Mouse (Mus musculus): ENCODE data around the gene Pttg1ip. TPM values are rescaled to one million over a fixed set of nuclear protein-coding genes. Genes with fewer than 3 reads are reported as not detected.

Gene Pttg1ip
- polyA plus RNA-seq, 1 experiment, result 96.1 TPM

- H3ac ChIP-seq (ENCODE audit: control insufficient read depth, insufficient read length, low read depth), result no peak overlapping the region
- H3K79me3 ChIP-seq (ENCODE audit: low read depth), result no peaks in the 10 kb centered on the region
- TF ChIP-seq USF1 (IDR thresholded peaks at IDR 0.05; ENCODE audit: low read depth) (peak; percentile 33), MYOD1 (IDR thresholded peaks at IDR 0.05; ENCODE audit: control insufficient read depth, insufficient read length, low read depth) (peak; percentile 11), CTCF (IDR thresholded peaks at IDR 0.05; ENCODE audit: control insufficient read depth, insufficient read depth, insufficient read length) (no peak), MAX (IDR thresholded peaks at IDR 0.05) (peak; percentile 99), FOSL1 (IDR thresholded peaks at IDR 0.05; ENCODE audit: insufficient read depth, low read length, poor library complexity, severe bottlenecking) (peak; percentile 80), CEBPB (IDR thresholded peaks at IDR 0.05; ENCODE audit: low read depth) (peak; percentile 52), MYOG (IDR thresholded peaks at IDR 0.05; ENCODE audit: control insufficient read depth, extremely low read depth, insufficient read length) (no peak)
- no peaks in the 10 kb centered on the region for H3K36me3 ChIP-seq (ENCODE audit: control insufficient read depth, insufficient read depth)
- no peaks in the 10 kb centered on the region for H3K27me3 ChIP-seq (ENCODE audit: control insufficient read depth, insufficient read depth, insufficient read length)
- no peaks in the 10 kb centered on the region for H3K79me2 ChIP-seq (ENCODE audit: control insufficient read depth, insufficient read depth)
- H3K4me3 ChIP-seq (ENCODE audit: insufficient read depth, poor library complexity, severe bottlenecking), result no peak overlapping the region
Observed at GRCm38 (mm10) chr10:77569973-77570658, 11.4 kb upstream of the Pttg1ip start.

- Histone ChIP-seq H3ac (ENCODE audit: control insufficient read depth, insufficient read length, low read depth) (no peak overlapping the region), H3K4me3 (ENCODE audit: insufficient read depth, poor library complexity, severe bottlenecking) (no peak overlapping the region), H3K79me2 (ENCODE audit: control insufficient read depth, insufficient read depth) (no peaks in the 10 kb centered on the region), H3K27me3 (ENCODE audit: control insufficient read depth, insufficient read depth, insufficient read length) (no peaks in the 10 kb centered on the region), H3K36me3 (ENCODE audit: control insufficient read depth, insufficient read depth) (no peaks in the 10 kb centered on the region), H3K79me3 (ENCODE audit: low read depth) (no peaks in the 10 kb centered on the region)
- TF ChIP-seq CEBPB (IDR thresholded peaks at IDR 0.05; ENCODE audit: low read depth) (no peak), MYOG (IDR thresholded peaks at IDR 0.05; ENCODE audit: control insufficient read depth, extremely low read depth, insufficient read length) (no peak), MAX (IDR thresholded peaks at IDR 0.05) (no peak), FOSL1 (IDR thresholded peaks at IDR 0.05; ENCODE audit: insufficient read depth, low read length, poor library complexity, severe bottlenecking) (no peak), MYOD1 (IDR thresholded peaks at IDR 0.05; ENCODE audit: control insufficient read depth, insufficient read length, low read depth) (no peak)
Observed at GRCm38 (mm10) chr10:77572225-77572624, 9.3 kb upstream of the Pttg1ip start.

- H3ac ChIP-seq (ENCODE audit: control insufficient read depth, insufficient read length, low read depth), result no peak overlapping the region
- H3K79me3 ChIP-seq (ENCODE audit: low read depth), result no peaks in the 10 kb centered on the region
- no peak for TF ChIP-seq FOSL1 (IDR thresholded peaks at IDR 0.05; ENCODE audit: insufficient read depth, low read length, poor library complexity, severe bottlenecking)
- no peak for TF ChIP-seq MYOG (IDR thresholded peaks at IDR 0.05; ENCODE audit: control insufficient read depth, extremely low read depth, insufficient read length)
- no peak for TF ChIP-seq USF1 (IDR thresholded peaks at IDR 0.05; ENCODE audit: low read depth)
- TF ChIP-seq CEBPB (IDR thresholded peaks at IDR 0.05; ENCODE audit: low read depth), result no peak
- no peak for TF ChIP-seq MYOD1 (IDR thresholded peaks at IDR 0.05; ENCODE audit: control insufficient read depth, insufficient read length, low read depth)
- TF ChIP-seq CTCF (IDR thresholded peaks at IDR 0.05; ENCODE audit: control insufficient read depth, insufficient read depth, insufficient read length), result no peak
- TF ChIP-seq MAX (IDR thresholded peaks at IDR 0.05), result no peak
- no peaks in the 10 kb centered on the region for H3K79me2 ChIP-seq (ENCODE audit: control insufficient read depth, insufficient read depth)
- no peaks in the 10 kb centered on the region for H3K36me3 ChIP-seq (ENCODE audit: control insufficient read depth, insufficient read depth)
- no peak overlapping the region for H3K4me3 ChIP-seq (ENCODE audit: insufficient read depth, poor library complexity, severe bottlenecking)
- no peaks in the 10 kb centered on the region for H3K27me3 ChIP-seq (ENCODE audit: control insufficient read depth, insufficient read depth, insufficient read length)
Observed at GRCm38 (mm10) chr10:77573162-77573561, 8.4 kb upstream of the Pttg1ip start.

GRCm38 (mm10) chr10:77580027-77580920, 1.2 kb upstream of the Pttg1ip start:
- Histone ChIP-seq H3ac (ENCODE audit: control insufficient read depth, insufficient read length, low read depth) (no peak overlapping the region), H3K4me3 (ENCODE audit: insufficient read depth, poor library complexity, severe bottlenecking) (no peak overlapping the region), H3K79me2 (ENCODE audit: control insufficient read depth, insufficient read depth) (peaks cover 36% of the 10 kb centered on the region)

GRCm38 (mm10) chr10:77581023-77581407, 505 bp upstream of the Pttg1ip start:
- no peaks in the 10 kb centered on the region for H3K27me3 ChIP-seq (ENCODE audit: control insufficient read depth, insufficient read depth, insufficient read length)
- peaks cover 2% of the 10 kb centered on the region for H3K36me3 ChIP-seq (ENCODE audit: control insufficient read depth, insufficient read depth)
- TF ChIP-seq MYOG (IDR thresholded peaks at IDR 0.05; ENCODE audit: control insufficient read depth, extremely low read depth, insufficient read length), result no peak
- no peak for TF ChIP-seq CTCF (IDR thresholded peaks at IDR 0.05; ENCODE audit: control insufficient read depth, insufficient read depth, insufficient read length)
- TF ChIP-seq CEBPB (IDR thresholded peaks at IDR 0.05; ENCODE audit: low read depth), result no peak
- TF ChIP-seq MYOD1 (IDR thresholded peaks at IDR 0.05; ENCODE audit: control insufficient read depth, insufficient read length, low read depth), result no peak
- TF ChIP-seq USF1 (IDR thresholded peaks at IDR 0.05; ENCODE audit: low read depth), result no peak
- no peak for TF ChIP-seq MAX (IDR thresholded peaks at IDR 0.05)
- TF ChIP-seq FOSL1 (IDR thresholded peaks at IDR 0.05; ENCODE audit: insufficient read depth, low read length, poor library complexity, severe bottlenecking), result no peak
- peak overlapping the region; percentile 62 for H3K4me3 ChIP-seq (ENCODE audit: insufficient read depth, poor library complexity, severe bottlenecking)
- peaks cover 32% of the 10 kb centered on the region for H3K79me3 ChIP-seq (ENCODE audit: low read depth)
- peak overlapping the region; percentile 58 for H3ac ChIP-seq (ENCODE audit: control insufficient read depth, insufficient read length, low read depth)
- peaks cover 44% of the 10 kb centered on the region for H3K79me2 ChIP-seq (ENCODE audit: control insufficient read depth, insufficient read depth)

More at GRCm38 (mm10) chr10:77580027-77580920, 1.2 kb upstream of the Pttg1ip start:
- H3K27me3 ChIP-seq (ENCODE audit: control insufficient read depth, insufficient read depth, insufficient read length), result no peaks in the 10 kb centered on the region
- no peak for TF ChIP-seq MYOD1 (IDR thresholded peaks at IDR 0.05; ENCODE audit: control insufficient read depth, insufficient read length, low read depth)
- TF ChIP-seq MAX (IDR thresholded peaks at IDR 0.05), result no peak
- no peak for TF ChIP-seq USF1 (IDR thresholded peaks at IDR 0.05; ENCODE audit: low read depth)
- no peak for TF ChIP-seq MYOG (IDR thresholded peaks at IDR 0.05; ENCODE audit: control insufficient read depth, extremely low read depth, insufficient read length)
- TF ChIP-seq FOSL1 (IDR thresholded peaks at IDR 0.05; ENCODE audit: insufficient read depth, low read length, poor library complexity, severe bottlenecking), result no peak
- TF ChIP-seq CEBPB (IDR thresholded peaks at IDR 0.05; ENCODE audit: low read depth), result no peak
- TF ChIP-seq CTCF (IDR thresholded peaks at IDR 0.05; ENCODE audit: control insufficient read depth, insufficient read depth, insufficient read length), result no peak
- peaks cover 25% of the 10 kb centered on the region for H3K79me3 ChIP-seq (ENCODE audit: low read depth)
- no peaks in the 10 kb centered on the region for H3K36me3 ChIP-seq (ENCODE audit: control insufficient read depth, insufficient read depth)
